Mouse (Mus musculus) layer of hippocampus, postnatal 10 days (tissue): ENCODE data around the gene Olfr1058. TPM values are rescaled to one million over a fixed set of nuclear protein-coding genes. Genes with fewer than 3 reads are reported as not detected.
"Not testable (repeated sequence)": the region's sequence is repeated elsewhere in the genome, so short reads cannot be mapped to it uniquely, and the experiment has no call there.

Experiments used
- DNase-seq, 2 experiments: peaks; one replicate each; pipeline ENCODE4 v3.0.0; 2021; ENCODE audit warnings: low spot score in 2 of 2
- long read RNA-seq: library from polyadenylated mRNA; stranded (forward); transcript quantifications from one replicate; pipeline ENCODE4 v2.0.0, GENCODE M21; 2023
- total RNA-seq, 2 experiments: library from RNA; stranded (reverse); gene quantifications; 2 replicates each; pipeline ENCODE4 v1.2.3; 2021

Olfr1058 gene
- total RNA-seq, result not detected
- long read RNA-seq, result 0 reads

DNA sequence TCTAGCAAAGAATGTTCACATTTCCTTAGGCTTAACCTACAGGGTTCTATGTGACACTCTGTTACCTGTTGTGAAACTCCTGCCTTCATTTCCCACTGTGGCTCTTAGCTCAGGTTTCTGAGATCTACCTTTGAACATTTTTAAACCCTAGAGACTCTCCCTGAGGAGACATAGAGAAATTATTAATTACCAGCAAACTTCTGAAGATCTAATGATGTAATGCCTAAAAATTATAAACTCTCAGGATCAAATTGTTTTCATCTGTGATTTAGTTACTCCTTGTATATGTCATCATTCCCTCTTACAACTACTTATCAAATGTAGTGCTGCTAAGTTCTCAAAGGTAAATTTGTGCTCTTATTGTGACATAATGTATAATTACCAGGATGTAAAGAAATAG is at the start of gene Olfr1058:
Olfr1058 (minus strand) TSS at position 101 of the 400 bp plus-strand sequence.
- DNase-seq, result not testable (repeated sequence)

- not testable (repeated sequence) for DNase-seq
Observed at GRCm38 (mm10) chr2:86428511-86428910, 40.1 kb upstream of the Olfr1058 start.

DNA sequence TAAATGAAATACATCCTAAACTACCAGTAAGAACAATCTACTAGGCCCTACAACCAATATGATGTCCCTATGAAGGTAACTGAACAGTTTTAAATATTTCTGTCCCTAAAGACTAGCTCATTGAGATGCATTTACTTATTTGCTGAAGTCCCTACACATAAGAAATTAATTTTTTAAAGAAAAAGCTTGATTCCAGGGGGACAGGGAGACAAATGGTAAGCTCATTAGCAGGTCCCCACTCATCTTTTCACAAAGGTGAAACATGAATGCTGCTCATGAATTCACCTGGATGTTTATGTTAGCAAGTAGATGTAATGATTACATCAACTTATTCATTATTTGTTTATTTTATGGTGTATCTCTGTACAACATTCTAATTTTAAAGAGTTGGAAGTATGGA is 38.3 kb upstream of the Olfr1058 start, which contains the start of gene Olfr1062:
Olfr1062 (minus strand) TSS at position 101 of the 400 bp plus-strand sequence.
- DNase-seq, result not testable (repeated sequence)

DNA sequence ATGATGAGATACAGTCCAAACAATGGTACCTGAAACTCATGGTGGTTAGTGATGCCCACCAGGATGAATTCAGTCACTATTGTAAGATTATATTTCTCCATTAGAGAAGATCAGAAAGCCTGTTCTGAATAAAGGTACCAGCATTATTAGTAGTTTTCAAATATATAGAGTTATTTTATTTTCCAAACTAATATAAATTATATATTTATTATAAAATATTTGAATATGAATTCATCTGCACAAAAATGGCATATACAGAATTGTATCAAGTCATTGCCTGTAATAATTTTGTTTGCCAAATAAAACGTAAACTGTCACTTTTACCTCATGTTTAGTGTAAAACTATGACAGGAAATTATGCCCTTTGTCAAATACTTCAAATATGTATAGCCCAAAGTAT is 25.6 kb upstream of the Olfr1058 start, which contains the start of gene Olfr1061:
Olfr1061 (minus strand) TSS at position 101 of the 400 bp plus-strand sequence.
- DNase-seq, result no peak

- no peak for DNase-seq
Observed at GRCm38 (mm10) chr2:86395114-86395513, 6.8 kb upstream of the Olfr1058 start.

- DNase-seq, result no peak
Observed at GRCm38 (mm10) chr2:86378293-86378692, 10.1 kb downstream of the Olfr1058 start, which contains the start of gene Olfr1057. Olfr1057 (minus strand) TSS chr2:86378393.

DNA sequence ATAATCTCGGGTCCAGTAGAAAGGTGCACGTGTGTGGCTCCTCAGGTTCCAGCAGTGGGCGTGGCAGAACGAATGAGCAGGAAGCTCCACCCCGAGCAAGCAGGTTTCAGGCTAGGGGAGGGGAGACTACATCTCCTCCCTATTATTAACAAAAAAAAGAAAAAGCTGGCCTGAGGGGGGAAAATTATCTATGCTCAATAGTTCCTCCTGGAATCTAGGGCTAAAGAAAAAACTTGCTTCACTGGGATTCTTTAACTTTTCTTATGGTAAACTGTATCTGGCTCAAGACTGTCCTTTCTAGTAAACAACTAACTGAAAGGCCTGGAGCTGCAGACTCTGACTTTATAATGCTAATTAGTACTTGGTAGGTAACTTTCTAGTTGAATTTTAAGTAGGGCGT is 22.0 kb downstream of the Olfr1058 start:
- not testable (repeated sequence) for DNase-seq

DNA sequence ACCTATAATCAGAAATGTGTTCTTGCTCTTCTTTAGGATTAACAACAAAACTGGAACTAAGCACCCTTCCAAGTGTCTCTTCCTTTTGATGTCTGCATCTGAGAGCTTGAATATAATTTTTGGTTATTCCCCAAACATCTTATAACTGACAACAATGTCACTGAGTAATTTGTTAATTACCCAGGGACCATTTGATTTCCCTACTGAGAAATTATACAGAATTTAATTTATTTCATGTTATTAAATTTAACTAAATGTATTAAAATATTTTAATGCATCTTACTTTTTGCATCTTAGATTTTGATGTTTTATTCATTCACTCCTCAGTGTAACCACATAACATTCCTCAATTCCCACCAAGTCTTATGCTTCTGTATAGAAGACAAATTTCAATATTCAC is 26.0 kb downstream of the Olfr1058 start, which contains the start of gene Olfr1056:
Olfr1056 (minus strand) TSS at position 101 of the 400 bp plus-strand sequence.
- no peak for DNase-seq

GRCm38 (mm10) chr2:86351751-86352150 is 36.6 kb downstream of the Olfr1058 start:
- not testable (repeated sequence) for DNase-seq

- DNase-seq, result no peak
Observed at GRCm38 (mm10) chr2:86350184-86350583, 38.2 kb downstream of the Olfr1058 start, which contains the start of gene Olfr1055. Olfr1055 (minus strand) TSS chr2:86350284.

- DNase-seq, result no peak
Observed at GRCm38 (mm10) chr2:86335333-86335732, 53.0 kb downstream of the Olfr1058 start, which contains the start of gene Olfr1054. Olfr1054 (minus strand) TSS chr2:86335433.

Other genes with a start within 250 kb of the Olfr1058 start
- gene Olfr1040, start 241.8 kb downstream of the Olfr1058 start, total RNA-seq, result not detected
- gene Olfr1042, start 226.7 kb downstream of the Olfr1058 start, total RNA-seq, result not detected
- not detected for gene Olfr1043, start 221.0 kb downstream of the Olfr1058 start, total RNA-seq
- not detected for gene Olfr1044, start 210.7 kb downstream of the Olfr1058 start, total RNA-seq
- gene Olfr52, start 202.9 kb downstream of the Olfr1058 start, total RNA-seq, result not detected
- not detected for gene Olfr1045, start 185.6 kb downstream of the Olfr1058 start, total RNA-seq
- gene Olfr1046, start 169.2 kb downstream of the Olfr1058 start, total RNA-seq, result not detected
- not detected for gene Olfr1047, start 157.2 kb downstream of the Olfr1058 start, total RNA-seq
- not detected for gene Olfr1048, start 148.3 kb downstream of the Olfr1058 start, total RNA-seq
- not detected for gene Olfr1049, start 130.2 kb downstream of the Olfr1058 start, total RNA-seq
- not detected for gene Olfr1051, start 109.5 kb downstream of the Olfr1058 start, total RNA-seq
- gene Olfr1052, start 96.1 kb downstream of the Olfr1058 start, total RNA-seq, result not detected
- gene Olfr1053, start 73.3 kb downstream of the Olfr1058 start, total RNA-seq, result not detected
- gene Olfr1054, start 53.1 kb downstream of the Olfr1058 start, total RNA-seq, result not detected
- gene Olfr1055, start 38.3 kb downstream of the Olfr1058 start, total RNA-seq, result not detected
- not detected for gene Olfr1056, start 26.1 kb downstream of the Olfr1058 start, total RNA-seq
- gene Olfr1057, start 10.2 kb downstream of the Olfr1058 start, total RNA-seq, result not detected
- not detected for gene Olfr1061, start 25.5 kb upstream of the Olfr1058 start, total RNA-seq
- not detected for gene Olfr1062, start 38.2 kb upstream of the Olfr1058 start, total RNA-seq
- gene Olfr1065, start 62.0 kb upstream of the Olfr1058 start, total RNA-seq, result not detected
- not detected for gene Olfr1066, start 67.7 kb upstream of the Olfr1058 start, total RNA-seq
- not detected for gene Olfr228, start 98.8 kb upstream of the Olfr1058 start, total RNA-seq
- gene Olfr1076, start 119.9 kb upstream of the Olfr1058 start, total RNA-seq, result not detected
- gene Olfr1079, start 153.9 kb upstream of the Olfr1058 start, total RNA-seq, result not detected
- not detected for gene Olfr1080, start 169.7 kb upstream of the Olfr1058 start, total RNA-seq
- gene Olfr1082, start 210.4 kb upstream of the Olfr1058 start, total RNA-seq, result not detected